Mouse (Mus musculus) mesoderm, embryonic 11.5 days (tissue): ENCODE results near the gene Slc5a10.
"Not testable (repeated sequence)": the region's sequence is repeated elsewhere in the genome, so short reads cannot be mapped to it uniquely, and the experiment has no call there.

Source experiments
- DNase-seq: peaks from one replicate; pipeline ENCODE4 v3.0.0-alpha.2; 2012; ENCODE audit warnings: low read depth, low spot score

Gene Slc5a10

GRCm38 (mm10) chr11:61649626-61650025 is 71.0 kb downstream of the Slc5a10 start:
- DNase-seq: no peak

DNA sequence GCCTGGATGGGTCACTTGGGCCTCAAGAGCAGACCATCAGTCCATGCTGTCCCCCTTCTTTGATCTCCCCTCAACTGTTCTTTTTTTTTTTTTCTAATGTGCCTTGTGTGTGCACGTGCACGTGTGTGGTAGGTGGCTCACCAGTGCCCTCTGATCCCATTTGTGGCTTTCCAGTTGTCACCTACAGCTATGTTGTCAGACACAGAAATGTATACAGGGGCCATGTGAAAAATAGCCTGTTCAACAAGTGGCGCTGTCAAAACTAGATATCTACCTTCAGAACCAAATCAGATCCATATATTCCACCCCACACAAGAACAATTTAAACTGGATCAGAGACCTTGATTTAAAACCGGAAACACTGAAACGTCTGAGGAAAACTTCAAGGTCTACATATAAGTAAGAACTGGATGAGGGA is 71.5 kb downstream of the Slc5a10 start:
- no peak for DNase-seq

- no peak for DNase-seq
Measured at GRCm38 (mm10) chr11:61648749-61649115, 71.9 kb downstream of the Slc5a10 start.

GRCm38 (mm10) chr11:61647956-61648748 is 72.5 kb downstream of the Slc5a10 start:
- DNase-seq: no peak

DNA sequence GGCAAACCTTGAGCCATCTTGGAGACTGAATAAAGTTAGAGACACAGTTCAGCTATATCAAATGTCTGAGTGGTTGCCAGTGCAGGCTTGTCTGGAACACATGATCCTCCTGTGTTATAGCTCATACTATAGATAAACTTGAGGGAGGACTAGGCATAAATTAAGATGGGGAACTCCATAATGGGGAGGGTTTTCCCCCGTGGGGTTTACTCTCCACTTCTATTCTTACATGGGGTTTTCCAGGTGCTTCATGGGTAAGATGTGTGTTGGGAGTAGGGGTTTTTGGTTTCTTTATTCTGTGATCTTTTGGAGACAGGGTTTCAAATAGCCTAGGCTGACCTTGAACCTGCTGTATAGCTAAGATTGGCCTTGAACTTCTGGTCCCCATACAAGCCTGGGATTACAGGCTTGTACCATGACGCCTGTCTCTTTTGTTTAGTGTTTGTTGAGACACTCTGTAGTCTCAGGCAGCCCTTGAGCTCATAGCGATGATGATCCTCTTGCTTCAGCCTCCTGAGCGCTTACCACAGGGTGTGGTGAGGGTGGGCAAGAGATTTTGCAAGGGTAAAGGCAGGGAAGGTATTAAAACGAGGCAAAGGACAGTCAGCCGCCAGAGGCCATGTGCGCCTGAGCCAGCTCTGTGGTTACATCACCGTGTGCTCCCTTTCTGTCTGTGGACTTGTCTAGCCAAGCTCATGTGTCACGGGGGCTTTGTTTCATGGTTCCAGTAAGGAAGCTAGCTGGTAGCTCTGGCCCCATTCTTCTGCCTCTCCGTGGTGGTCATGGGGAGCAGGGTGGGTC is 73.3 kb downstream of the Slc5a10 start:
- DNase-seq: no peak

- no peak for DNase-seq
Measured at GRCm38 (mm10) chr11:61646499-61647039, 74.1 kb downstream of the Slc5a10 start.

DNA sequence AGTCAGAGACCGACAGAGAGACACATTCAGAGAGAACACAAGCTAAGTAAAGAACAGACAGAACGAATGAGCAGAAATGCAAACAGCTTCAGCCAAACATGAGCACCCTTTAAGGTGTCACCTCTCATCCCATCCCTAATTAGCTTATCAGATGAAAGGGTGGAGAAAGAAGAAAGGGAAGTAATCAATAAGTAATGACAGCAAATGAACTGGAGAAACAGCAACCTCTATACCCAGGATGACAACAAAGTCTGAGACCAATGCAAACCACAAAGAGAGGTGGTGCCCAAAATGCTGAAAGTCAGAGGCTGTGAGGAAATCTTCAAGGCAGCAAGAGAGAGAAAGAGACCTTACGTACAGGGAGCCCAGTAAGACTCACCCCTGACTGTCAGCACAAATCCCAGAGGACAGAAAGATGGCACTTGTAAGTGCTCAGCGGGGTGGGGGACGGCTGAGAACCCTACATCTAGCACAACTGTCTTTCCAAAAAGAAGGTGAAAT is 75.2 kb downstream of the Slc5a10 start:
- DNase-seq: no peak

GRCm38 (mm10) chr11:61644576-61645326 is 75.9 kb downstream of the Slc5a10 start:
- no peak for DNase-seq

- no peak for DNase-seq
Measured at GRCm38 (mm10) chr11:61643184-61643961, 77.3 kb downstream of the Slc5a10 start.

DNA sequence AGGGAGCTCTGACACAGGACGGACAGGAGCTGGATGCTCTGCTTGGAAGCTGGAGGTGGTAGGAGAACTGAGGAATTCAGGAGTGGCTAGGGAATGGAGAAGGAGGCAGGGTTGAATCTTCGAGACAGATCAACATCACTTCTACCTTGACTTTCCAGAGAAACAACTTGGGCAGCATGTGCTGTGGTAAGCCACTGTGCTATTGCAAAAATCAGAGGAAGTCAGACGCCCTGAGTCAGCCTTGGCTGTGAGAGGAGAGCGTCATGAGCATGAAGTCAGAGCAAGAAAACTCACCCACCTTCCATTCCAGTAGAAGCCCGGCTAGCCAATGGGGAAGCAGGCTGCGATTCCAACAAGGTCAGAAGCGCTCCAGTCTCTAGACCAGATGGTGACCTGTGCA is 78.5 kb downstream of the Slc5a10 start:
- no peak for DNase-seq

DNA sequence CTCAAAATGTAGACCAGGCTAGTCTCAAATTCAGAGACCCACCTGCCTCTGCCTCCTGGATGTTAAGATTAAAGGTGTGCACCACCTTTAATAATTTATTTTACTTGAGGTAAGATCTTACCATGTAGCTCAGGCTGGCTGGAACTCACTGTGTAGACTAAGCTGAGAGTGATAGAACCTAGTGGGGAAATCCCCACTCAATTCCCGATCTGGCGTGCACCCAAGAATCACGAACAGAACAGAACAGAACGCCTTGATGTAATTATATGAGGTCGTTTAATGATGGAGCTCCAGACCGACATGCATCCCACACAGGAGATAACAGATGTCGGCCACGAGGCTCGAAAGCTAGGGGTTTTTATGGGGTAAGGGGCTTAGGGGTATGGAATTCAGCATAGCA is 80.0 kb downstream of the Slc5a10 start:
- not testable (repeated sequence) for DNase-seq

GRCm38 (mm10) chr11:61639601-61640177 is 80.9 kb downstream of the Slc5a10 start:
- no peak for DNase-seq

- no peak for DNase-seq
Measured at GRCm38 (mm10) chr11:61638764-61639536, 81.7 kb downstream of the Slc5a10 start.

DNA sequence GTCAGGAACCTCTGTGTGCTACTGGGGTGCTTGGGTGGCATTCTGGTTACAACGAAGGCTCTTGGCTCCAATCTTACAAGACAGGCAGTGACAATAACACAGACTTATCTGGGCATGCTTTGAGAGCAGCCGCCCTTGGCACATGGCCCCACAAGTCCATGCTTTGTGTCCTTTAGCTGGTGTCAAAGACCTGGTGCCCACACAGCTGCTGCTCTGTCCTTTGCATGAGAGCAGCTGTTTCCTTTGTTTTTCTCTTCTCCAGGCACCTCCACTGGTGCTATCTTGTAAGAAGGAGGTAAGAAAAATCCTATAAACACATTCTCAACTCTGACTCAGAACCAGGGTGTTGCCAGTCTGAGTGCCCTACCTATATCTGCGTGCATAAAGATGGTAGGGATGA is 82.8 kb downstream of the Slc5a10 start:
- DNase-seq: no peak

GRCm38 (mm10) chr11:61637413-61637812 is 83.2 kb downstream of the Slc5a10 start:
- DNase-seq: no peak

DNA sequence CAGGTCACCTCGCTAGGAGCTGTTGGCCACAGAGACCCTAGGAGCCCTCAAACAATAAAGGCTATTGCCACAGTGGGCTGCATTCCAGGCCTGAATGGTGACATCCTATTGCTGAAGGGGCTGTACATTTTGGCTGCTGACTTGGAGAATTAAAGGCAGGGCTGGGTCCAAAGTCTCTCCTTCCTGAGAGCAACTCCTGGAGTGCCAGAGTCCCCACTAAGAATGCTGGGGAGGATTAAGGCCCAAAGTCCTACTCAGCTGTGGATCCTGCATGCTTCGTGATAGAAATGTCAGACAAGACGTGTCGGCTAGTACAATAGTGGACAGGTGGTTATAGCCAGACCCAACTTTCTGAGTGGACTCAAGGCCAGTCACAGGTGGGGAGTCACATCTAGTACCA is 84.3 kb downstream of the Slc5a10 start:
- DNase-seq: not testable (repeated sequence)

DNA sequence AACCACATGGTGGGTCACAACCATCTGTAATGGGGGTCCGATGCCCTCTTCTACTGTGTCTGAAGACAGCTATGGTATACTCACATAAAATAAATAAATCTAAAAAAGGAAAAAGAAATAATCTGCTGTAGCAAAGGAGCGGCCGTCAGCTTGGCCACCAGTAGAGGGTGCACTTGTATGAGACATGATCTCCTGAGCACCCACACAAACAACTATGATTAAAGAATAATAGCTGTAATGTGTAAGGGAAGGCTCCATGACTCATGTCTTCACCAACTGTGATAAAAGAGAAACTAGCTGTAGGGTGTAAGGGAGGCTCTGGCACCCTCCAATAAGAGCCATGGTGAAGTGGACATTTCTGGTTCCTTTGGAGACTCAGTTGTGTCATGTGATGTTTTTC is 91.0 kb downstream of the Slc5a10 start:
- no peak for DNase-seq

- DNase-seq: no peak
Measured at GRCm38 (mm10) chr11:61626509-61626908, 94.1 kb downstream of the Slc5a10 start.

- no peak for DNase-seq
Measured at GRCm38 (mm10) chr11:61625136-61625535, 95.5 kb downstream of the Slc5a10 start.
